Mouse (Mus musculus) layer of hippocampus, postnatal 14 days (tissue): Measurements from ENCODE around the gene Hcn4. TPM values are rescaled to one million over a fixed set of nuclear protein-coding genes. Genes with fewer than 3 reads are reported as not detected.

Source experiments
- DNase-seq, 2 experiments: peaks; one replicate each; pipeline ENCODE4 v3.0.0; 2021 to 2022; ENCODE audit warnings: low spot score in 2 of 2, mixed read lengths in 1 of 2
- long read RNA-seq, 2 experiments: library from polyadenylated mRNA; stranded (forward); transcript quantifications; one replicate each; pipeline ENCODE4 v2.0.0; 2021
- total RNA-seq, 2 experiments: library from RNA; stranded (reverse); gene quantifications; 2 replicates each; pipeline ENCODE4 v1.2.3; 2021

Hcn4 gene
- total RNA-seq = 1 to 10 TPM; 4.3 to 6.0 TPM
- long read RNA-seq, experiment 1 = 0 reads
- long read RNA-seq, experiment 2 = 0 reads

DNA sequence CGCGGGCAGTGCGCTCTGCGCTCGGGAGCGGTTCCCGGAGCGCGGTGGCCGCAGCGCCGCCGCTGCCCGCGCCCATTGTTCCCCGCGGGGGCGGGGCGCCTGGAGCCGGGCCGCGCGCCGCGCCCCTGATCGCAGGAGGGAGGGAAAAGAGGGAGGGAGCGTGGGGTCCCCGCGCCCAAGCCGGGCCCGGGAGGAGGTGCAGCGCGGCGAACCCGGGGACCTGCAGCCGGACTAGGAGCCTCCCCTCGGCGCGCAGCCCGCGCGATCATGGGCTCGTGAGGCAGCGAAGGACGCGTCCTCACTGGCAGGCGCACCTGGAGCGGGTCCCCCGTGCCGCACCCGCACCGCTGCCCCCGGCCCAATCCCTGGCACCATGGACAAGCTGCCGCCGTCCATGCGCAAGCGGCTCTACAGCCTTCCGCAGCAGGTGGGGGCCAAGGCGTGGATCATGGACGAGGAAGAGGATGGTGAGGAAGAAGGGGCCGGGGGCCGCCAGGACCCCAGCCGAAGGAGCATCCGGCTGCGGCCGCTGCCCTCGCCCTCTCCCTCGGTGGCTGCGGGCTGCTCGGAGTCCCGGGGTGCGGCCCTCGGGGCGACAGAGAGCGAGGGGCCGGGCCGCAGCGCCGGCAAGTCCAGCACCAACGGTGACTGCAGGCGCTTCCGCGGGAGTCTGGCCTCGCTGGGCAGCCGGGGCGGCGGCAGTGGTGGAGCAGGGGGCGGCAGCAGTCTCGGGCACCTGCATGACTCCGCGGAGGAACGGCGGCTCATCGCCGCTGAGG, at the start of gene Hcn4:
Gene Hcn4, plus strand, starts transcription at position 274 of the 779 bp plus-strand sequence.
- DNase-seq = no peak

- DNase-seq = no peak
Measured at GRCm38 (mm10) chr9:58774761-58775160, 48.5 kb upstream of the Hcn4 start.

DNA sequence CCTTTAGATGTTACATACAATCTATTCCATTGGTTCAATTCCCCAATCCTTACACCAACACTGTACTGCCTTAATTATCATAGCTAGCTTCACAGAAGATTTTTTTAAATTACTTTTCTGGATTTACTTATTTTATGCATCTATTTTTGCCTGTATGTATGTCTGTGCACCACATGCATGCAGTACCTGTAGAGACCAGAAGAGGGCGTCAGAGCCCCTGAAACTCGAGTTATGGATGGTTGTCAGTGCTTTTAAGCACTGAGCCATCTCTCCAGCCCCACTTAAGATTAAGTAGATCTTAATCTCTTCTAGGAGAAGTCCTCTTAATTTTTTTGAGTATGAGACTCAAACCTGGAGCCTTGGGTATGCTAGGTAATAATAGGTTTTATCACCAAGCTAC, 47.8 kb upstream of the Hcn4 start:
- DNase-seq = no peak

GRCm38 (mm10) chr9:58789476-58789875, 33.7 kb upstream of the Hcn4 start:
- DNase-seq = no peak

GRCm38 (mm10) chr9:58798155-58798554, 25.1 kb upstream of the Hcn4 start:
- no peak for DNase-seq

DNA sequence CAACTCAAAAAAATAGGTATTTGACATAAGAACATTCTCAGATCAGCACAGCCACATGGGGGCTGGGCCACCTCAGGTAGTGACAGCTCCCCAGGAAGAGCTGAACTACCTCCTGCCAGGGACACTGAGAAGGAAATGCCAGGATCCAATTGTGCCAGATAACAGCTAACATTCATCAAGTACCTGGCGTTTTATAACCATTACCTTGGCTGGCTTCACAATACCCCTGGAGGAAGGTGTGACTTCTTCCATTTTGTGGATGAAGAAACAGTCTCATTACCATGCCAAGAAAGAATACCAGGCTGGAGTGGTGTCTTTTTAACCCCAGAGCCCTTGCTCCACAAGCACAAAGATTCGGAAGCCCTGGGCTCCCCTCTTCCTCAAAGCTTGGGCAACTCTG, 21.8 kb upstream of the Hcn4 start:
- no peak for DNase-seq

DNA sequence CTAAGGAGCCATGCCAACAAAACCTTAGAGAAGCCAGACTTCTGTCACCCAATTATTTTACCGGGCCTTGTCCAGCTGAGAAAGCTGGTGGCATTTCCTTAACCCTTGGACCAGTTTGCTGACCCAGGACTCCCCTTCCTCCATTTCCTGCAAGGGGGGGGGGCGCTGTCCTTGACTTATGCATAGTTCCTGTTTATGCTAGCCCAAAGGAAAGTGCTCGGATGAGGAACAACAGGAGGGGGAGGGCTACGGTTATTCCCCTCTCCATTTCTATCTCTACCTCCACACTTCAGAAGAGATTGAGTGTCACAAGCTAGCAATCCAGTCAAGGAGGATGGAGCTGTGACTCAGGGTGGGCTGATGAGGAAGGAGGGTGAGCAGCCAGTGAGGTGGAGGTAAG, 20.9 kb upstream of the Hcn4 start:
- DNase-seq = no peak

DNA sequence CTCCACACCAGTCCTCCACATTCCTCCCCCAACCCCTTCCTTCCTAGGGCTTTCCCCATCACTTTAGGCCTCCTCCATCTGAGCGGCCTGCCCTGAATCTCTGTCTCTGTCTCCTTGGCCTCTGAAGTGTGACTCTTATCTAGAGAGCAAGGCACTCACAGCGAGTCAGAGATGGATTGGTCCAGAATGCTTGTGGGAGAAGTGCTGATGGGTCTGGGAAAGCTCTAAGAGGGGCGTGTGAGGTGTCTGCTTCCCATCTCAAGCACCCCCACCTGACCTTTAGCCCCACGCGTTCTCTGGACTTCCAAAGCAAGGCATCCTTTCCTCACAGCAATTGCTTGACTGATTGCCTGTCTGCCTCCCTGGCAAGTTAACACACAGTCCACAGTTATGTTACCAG, 20.4 kb upstream of the Hcn4 start:
- no peak for DNase-seq

DNA sequence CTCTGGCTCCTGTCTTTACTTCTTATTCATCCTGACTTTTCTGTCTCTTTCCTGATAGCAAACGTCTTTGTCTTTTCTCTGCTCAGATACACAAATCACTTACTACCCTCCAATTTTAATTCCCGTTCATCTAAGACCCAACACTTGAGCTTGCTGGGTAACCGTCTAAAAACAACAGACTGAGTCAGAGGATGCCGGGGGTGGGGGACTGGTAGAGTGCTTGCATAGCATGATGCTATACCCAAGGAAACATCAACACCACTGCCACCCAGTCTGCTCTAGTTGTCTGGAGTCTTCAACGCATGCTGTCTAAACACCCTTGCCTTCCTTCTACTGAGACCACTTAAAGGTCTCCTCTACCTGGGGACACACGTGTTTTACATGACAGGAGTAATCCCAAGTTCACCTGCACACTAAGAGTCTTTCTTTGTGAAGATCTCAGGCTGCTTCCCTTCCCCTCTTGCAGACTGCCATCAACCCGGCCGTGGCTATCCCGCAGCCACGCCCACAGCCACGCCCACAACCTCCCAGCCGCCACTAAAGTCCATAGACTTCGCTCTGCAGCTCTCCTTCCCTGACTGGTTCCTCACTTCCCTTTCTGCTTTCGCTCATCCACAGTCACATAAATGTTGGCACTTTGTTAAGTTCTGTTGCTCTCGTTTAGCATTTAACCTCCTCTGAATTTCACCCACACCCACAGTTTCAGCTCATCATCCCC, 17.5 kb upstream of the Hcn4 start:
- DNase-seq = no peak

DNA sequence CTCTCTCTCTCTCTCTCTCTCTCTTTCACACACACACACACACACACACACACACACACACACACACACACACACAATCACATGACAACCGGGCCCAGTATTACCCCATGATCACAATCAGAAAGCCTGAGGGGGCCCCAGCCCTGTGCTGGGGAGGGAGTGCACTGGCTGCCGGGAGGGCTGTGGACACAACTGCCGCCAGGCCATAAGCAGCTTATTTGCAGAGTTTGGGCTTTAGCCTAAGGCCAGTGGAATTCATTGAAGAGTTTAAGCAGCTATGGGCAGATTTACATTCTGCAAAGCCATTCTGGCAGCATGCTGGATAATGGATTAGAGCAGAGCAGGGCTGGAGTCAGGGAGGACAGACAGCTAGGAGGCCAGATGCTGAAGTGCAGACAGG, 12.0 kb upstream of the Hcn4 start:
- no peak for DNase-seq

- peak; percentile 64 to 84 for DNase-seq
Measured at GRCm38 (mm10) chr9:58815552-58816260, 7.5 kb upstream of the Hcn4 start.

- no peak for DNase-seq
Measured at GRCm38 (mm10) chr9:58816458-58816857, 6.8 kb upstream of the Hcn4 start.

DNA sequence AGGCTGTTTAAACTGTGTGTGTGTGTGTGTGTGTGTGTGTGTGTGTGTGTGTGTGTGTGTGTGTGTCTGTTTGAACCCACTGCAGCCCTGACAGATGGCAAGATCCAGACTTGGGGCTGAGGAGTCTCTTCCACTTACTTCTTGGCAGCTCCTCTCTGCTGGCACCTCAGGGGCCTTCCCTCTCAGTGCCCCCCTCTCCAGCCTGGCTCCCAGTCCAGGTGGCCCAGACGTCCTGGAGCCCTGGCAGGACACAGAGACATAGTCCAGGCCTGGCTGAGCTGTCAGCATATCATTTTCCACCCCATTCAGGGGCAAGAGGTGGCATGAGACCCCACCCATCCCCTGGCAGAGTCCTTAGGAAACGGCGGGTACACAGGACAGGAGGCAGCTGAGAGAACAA, 5.5 kb upstream of the Hcn4 start:
- DNase-seq = no peak

DNA sequence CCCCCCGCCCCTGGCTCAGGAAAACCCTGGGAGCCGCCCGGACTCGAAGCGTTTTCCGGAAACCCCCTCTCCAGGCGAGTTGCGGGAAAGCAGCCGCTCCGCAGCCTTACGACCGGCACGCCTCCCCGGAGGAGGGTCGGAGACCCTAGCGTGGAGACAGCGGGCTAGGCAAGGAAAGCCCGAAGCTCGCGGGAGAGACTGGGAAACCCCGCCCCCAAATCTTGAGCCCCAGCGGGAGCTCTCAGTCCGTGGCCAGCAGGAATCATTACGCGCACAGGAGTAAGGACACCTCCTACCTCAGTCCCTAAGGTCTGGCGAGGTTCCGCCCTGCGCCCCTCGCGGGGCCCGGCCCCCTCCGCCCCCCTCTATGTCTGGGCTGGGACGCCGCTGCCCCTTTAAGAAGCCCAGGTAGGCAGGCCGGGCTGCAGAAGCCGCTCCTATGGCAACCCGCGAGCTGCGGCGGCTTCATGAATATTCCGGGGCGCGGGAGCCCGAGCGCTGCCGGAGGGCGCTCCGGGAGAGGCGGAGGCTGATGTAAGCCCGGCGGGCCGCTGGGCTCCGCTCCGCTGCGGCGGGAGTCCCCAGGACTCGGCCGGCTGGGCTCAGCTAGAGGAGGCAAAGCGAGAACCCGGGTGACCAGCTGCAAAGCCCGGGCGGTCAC, 651 bp upstream of the Hcn4 start:
- peak; percentile 54 to 63 for DNase-seq

DNA sequence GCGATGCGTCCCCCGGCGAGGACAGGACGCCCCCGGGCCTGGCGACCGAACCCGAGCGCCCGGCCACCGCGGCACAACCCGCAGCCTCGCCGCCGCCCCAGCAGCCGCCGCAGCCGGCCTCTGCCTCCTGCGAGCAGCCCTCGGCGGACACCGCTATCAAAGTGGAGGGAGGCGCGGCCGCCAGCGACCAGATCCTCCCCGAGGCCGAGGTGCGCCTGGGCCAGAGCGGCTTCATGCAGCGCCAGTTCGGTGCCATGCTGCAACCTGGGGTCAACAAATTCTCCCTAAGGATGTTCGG, 655 bp downstream of the Hcn4 start:
- DNase-seq = no peak

DNA sequence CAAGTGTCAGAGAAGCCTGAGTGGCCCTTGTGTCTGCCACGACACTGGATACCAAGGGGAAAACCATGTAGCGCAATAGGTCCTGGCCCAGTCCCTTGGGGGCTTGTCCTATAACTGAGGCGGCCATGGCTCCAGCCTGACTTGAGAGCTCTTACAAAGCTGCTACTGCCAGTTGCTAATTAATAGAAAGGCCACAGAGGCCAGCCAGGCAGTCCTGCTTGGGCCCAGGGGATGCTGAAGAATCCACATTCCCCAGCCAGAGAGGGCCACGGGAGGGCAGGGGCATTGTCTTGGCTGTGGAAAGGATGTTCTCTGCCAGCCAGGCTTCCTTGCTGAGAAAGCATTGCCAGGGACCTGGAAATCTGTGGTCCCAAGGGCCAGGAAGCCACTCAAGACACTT, 6.4 kb downstream of the Hcn4 start:
- no peak for DNase-seq

GRCm38 (mm10) chr9:58832939-58833338, 9.7 kb downstream of the Hcn4 start:
- DNase-seq = no peak

DNA sequence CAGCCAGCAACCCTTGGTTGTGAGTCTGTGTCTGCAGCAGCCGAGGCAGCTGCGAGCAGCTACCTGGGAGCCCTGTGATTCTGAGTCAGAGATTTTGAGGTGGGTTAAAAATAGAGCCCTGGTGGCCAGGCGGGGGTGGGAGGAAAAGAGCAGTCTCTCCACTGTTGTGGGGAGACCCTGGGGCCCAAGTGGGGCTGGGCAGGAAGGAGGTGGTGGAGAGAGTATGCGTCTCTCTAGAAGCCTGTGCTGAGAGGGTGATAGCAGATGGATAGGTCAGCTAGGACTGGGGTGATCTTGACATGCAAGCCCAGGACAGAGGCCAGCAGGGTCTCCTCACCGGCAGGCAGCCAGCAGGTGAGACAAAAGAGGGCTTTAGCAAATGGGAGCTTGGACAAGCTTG, 14.0 kb downstream of the Hcn4 start:
- no peak for DNase-seq

GRCm38 (mm10) chr9:58838504-58838903, 15.3 kb downstream of the Hcn4 start:
- DNase-seq = no peak

DNA sequence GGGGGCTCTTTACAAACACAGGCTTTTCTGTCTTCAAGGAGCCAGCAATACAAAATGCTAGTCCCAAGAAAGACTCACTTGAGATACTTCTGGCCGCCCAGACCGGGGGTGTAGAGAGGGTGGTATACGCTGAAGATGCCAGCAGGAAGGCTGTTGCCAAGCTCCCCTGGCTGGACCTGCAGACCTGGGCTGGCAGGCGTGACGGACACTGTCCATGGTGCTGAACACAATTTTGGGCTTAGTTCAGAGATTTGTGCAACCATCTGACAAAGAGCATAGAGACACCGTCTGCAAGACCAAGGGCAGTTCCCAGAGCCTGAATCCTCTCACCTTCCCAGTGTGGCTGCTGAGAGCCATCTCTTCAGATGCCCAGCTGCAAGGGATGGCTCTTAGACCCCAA, 18.4 kb downstream of the Hcn4 start:
- peak in 1 of 2 experiments; percentile 37 for DNase-seq

DNA sequence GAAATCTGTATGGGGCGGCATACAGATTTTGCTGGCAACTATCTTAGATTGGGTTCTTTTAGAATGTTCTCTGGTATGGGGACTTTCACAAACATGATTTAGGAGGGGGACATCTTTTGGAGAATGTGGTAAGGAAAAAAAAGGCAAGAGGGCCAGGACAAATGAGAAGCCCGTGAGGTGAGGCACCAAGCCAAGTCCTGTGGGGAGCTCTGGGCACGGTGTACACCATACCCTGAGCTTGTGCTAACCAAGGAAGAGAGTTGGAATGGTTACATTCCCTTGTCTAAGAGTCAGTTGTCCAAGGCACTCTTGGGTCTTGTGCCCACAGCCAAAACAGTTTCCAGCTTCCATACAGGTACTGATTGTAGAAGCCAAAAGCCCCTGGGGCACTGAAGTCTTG, 21.4 kb downstream of the Hcn4 start:
- DNase-seq = no peak

DNA sequence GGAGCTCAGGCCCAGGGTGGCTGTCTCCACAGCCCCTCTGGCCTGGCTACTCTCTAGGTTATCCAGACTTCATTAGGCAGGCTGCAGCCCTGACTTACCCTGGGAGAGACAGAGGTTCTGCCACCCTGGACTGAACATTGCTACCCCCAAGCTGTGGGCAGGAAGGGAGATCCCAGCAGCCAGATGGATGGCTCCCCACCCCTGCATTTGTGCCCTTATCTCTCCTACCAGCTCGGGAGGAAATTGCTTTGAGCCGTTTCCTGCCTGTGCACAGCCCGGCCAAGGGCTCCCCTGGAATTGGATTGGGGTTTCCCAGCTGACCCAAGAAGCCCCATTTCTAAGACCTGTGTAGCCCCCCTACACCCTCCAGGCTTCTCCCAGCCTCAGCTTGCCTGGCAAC, 23.8 kb downstream of the Hcn4 start:
- no peak for DNase-seq
